Mouse (Mus musculus) layer of hippocampus, adult 2 months (tissue): Measurements from ENCODE around the gene Eef1akmt2. TPM values are rescaled to one million over a fixed set of nuclear protein-coding genes. Genes with fewer than 3 reads are reported as not detected.

ENCODE experiments used
- DNase-seq, 2 experiments: peaks; one replicate each; pipeline ENCODE4 v3.0.0; 2022; ENCODE audit warnings: low spot score in 2 of 2
- H3K27ac ChIP-seq: fragments of 200-600 bp; 2 replicates; pipeline ENCODE4 v1.8.1; 2022
- H3K4me3 ChIP-seq: fragments of 200-600 bp; 2 replicates; pipeline ENCODE4 v1.8.1; 2022; ENCODE audit warnings: mild to moderate bottlenecking
- CTCF ChIP-seq: fragments of 200-600 bp; conservative IDR thresholded peaks from 2 replicates; pipeline ENCODE4 v1.8.1; 2022; ENCODE audit warnings: antibody characterized with exemption, mild to moderate bottlenecking, moderate library complexity
- total RNA-seq, 2 experiments: library from RNA; stranded (reverse); gene quantifications; 2 replicates each; pipeline ENCODE4 v1.2.3; 2021

Eef1akmt2 gene
- total RNA-seq, 2 experiments from 2014 or later, result 35.8 to 38.6 TPM

- peak overlapping the region; percentile 54; the same call in 1 of the 2 replicates for H3K27ac ChIP-seq
- TF ChIP-seq CTCF, result no peak
- DNase-seq, result no peak
- no peak overlapping the region for H3K4me3 ChIP-seq
These were observed 48.0 kb downstream of the Eef1akmt2 start for GRCm38 (mm10) chr7:132804461-132804860.

- Histone ChIP-seq H3K27ac (peak overlapping the region; percentile 54; the same call in 1 of the 2 replicates), H3K4me3 (no peak overlapping the region)
- DNase-seq, result no peak
- no peak for TF ChIP-seq CTCF
These were observed 48.5 kb downstream of the Eef1akmt2 start for GRCm38 (mm10) chr7:132803962-132804361.

GRCm38 (mm10) chr7:132803336-132803735 lies 49.1 kb downstream of the Eef1akmt2 start:
- H3K4me3 ChIP-seq, result no peak overlapping the region
- DNase-seq, result no peak
- TF ChIP-seq CTCF, result no peak
- peak overlapping the region; percentile 54; the same call in 1 of the 2 replicates for H3K27ac ChIP-seq

- peak overlapping the region; percentile 54 for H3K27ac ChIP-seq
- no peak for TF ChIP-seq CTCF
- no peak overlapping the region for H3K4me3 ChIP-seq
- DNase-seq, result no peak
These were observed 49.8 kb downstream of the Eef1akmt2 start for GRCm38 (mm10) chr7:132802691-132803090.

- Histone ChIP-seq H3K4me3 (no peak overlapping the region), H3K27ac (peak overlapping the region; percentile 54)
- DNase-seq, result no peak
- TF ChIP-seq CTCF, result no peak
These were observed 50.4 kb downstream of the Eef1akmt2 start for GRCm38 (mm10) chr7:132802066-132802465.

- TF ChIP-seq CTCF, result no peak
- no peak overlapping the region for H3K4me3 ChIP-seq
- peak overlapping the region; percentile 54; the same call in 1 of the 2 replicates for H3K27ac ChIP-seq
- DNase-seq, result no peak
These were observed 51.0 kb downstream of the Eef1akmt2 start for GRCm38 (mm10) chr7:132801509-132801908.

DNA sequence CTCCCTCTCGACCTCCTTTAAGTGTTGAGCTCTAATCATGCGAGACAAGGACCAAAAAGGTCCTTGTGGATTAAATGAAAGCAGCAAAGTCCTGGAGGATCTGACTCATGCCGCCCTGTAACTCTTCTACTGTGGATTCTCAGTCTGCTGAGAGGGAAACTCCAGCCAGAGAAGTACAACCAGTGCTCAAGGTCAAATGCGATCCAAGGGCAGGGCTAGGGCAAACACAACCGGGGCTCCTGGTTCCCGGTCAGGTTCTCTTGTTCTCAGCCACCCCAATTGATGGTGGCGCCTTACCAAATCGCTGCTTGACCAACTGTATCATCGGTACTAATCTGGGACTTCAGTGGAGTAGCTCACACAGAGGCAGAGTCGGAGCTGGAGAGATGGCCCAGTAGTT lies 51.6 kb downstream of the Eef1akmt2 start:
- H3K27ac ChIP-seq, result peak overlapping the region; percentile 82; the same call in 1 of the 2 replicates
- DNase-seq, result no peak
- TF ChIP-seq CTCF, result no peak

DNA sequence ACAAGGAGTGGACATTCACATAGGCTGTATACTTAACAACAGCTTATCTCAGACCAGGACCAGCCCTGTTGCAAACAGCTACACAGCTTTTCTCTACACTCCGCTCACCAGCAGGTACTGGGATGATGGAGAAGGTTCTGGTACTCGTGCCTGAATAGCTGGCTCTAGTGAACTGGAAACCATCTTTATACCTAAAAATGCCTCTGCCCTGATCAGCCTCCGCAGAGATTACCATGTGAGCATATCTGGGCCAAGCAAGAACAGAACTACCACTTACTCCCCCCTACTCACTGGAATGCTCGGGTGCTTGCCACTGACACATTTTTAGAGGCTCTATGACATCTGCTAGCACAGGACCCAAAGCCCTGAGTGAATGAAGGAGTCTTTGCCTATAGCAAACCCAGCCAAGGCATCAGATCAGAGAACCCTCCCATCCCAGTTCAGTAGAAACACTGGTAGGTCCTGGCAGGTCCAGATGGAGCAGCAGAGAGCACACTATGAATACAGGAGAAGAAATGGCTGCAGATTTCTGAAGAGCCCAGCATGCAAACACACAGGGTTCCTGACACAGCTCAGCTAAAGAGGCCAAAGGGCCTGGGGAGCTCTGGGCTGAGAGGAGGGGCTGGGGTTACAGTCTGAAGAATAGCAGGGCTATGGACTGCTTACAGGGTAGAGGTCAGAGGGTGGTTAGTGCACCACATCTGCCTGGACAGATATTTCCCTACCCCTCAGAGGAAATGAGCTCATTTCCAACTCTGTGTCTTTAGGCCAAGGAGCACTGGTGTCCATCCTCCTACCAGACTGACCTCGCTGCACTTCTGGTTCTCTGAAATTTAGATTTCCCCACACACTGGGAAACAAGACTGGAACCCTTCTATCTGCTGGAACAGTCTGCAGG lies 53.1 kb downstream of the Eef1akmt2 start:
- peak; percentile 64 for TF ChIP-seq CTCF
- H3K27ac ChIP-seq, result peak overlapping the region; percentile 82
- no peak for DNase-seq
- no peak overlapping the region for H3K4me3 ChIP-seq

More for the DNA sequence above, 51.6 kb downstream of the Eef1akmt2 start:
- no peak overlapping the region for H3K4me3 ChIP-seq

GRCm38 (mm10) chr7:132795141-132795540 lies 57.3 kb downstream of the Eef1akmt2 start:
- Histone ChIP-seq H3K27ac (peak overlapping the region; percentile 59), H3K4me3 (no peak overlapping the region)
- TF ChIP-seq CTCF, result no peak
- no peak for DNase-seq

DNA sequence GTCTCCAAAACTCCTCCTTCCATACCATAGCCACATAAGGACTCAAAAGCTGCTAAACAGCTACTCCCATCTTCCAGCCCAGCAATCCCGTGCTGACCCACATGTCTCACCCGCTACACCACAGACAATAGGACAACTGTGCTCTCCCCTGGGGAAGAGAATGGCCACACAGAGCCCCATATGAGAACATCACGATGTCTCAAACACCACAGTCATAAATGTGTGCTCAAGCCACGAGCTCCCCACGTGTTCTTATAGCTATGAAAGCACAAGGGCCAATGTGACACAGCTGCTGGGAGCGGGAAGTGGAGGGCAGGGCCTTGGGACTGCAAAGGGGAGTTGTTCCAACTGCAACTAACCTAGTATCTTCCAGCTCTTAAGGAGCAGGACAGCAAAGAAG lies 59.0 kb downstream of the Eef1akmt2 start:
- no peak for DNase-seq
- TF ChIP-seq CTCF, result no peak
- no peak overlapping the region for H3K4me3 ChIP-seq
- peak overlapping the region; percentile 59 for H3K27ac ChIP-seq

GRCm38 (mm10) chr7:132790447-132791219 lies 61.8 kb downstream of the Eef1akmt2 start:
- Histone ChIP-seq H3K4me3 (no peak overlapping the region), H3K27ac (peak overlapping the region; percentile 59)
- DNase-seq, result no peak
- TF ChIP-seq CTCF, result no peak

GRCm38 (mm10) chr7:132788826-132789225 lies 63.6 kb downstream of the Eef1akmt2 start:
- Histone ChIP-seq H3K27ac (peak overlapping the region; percentile 80), H3K4me3 (no peak overlapping the region)
- TF ChIP-seq CTCF, result no peak
- peak; percentile 66 to 81 for DNase-seq
